Mouse (Mus musculus) bone marrow, adult 2 months (tissue): Measurements from ENCODE around the gene Tbc1d1.

Experiments used
- CTCF ChIP-seq: fragments of 200-500 bp; IDR thresholded peaks from 2 replicates; pipeline ENCODE4 v1.5.1; 2011; ENCODE audit warnings: low read length, control low read depth; ENCODE audit not compliant: control insufficient read depth, insufficient read depth
- POLR2A ChIP-seq: fragments of 200-500 bp; IDR thresholded peaks from 2 replicates; pipeline ENCODE4 v1.6.1; 2011; ENCODE audit warnings: low read depth, mild to moderate bottlenecking, control low read depth, low read length, borderline replicate concordance; ENCODE audit not compliant: control insufficient read depth

GRCm38 (mm10) chr5:64336767-64337408 lies 180.8 kb downstream of the Tbc1d1 start:
- no peak for TF ChIP-seq CTCF
- TF ChIP-seq POLR2A: no peak
